Mouse (Mus musculus) urinary bladder, adult 2 months (tissue): ENCODE results near the gene Ilkap. TPM values are rescaled to one million over a fixed set of nuclear protein-coding genes. Genes with fewer than 3 reads are reported as not detected.

Experiments used
- DNase-seq: peaks from one replicate; pipeline ENCODE4 v3.0.0; 2022; ENCODE audit warnings: low spot score
- polyA plus RNA-seq: library from polyadenylated mRNA; depleted of rRNA; stranded (reverse); fragments of >200 nt; gene quantifications from 2 replicates; pipeline ENCODE4 v1.2.3, GENCODE M21; 2012; rRNA removed

Gene Ilkap
- polyA plus RNA-seq, 1 experiment, result 82.9 TPM

- DNase-seq, result no peak
Measured at GRCm38 (mm10) chr1:91362113-91362512, 36.5 kb downstream of the Ilkap start.

GRCm38 (mm10) chr1:91356105-91356504 is 42.5 kb downstream of the Ilkap start:
- DNase-seq, result no peak

- DNase-seq, result no peak
Measured at GRCm38 (mm10) chr1:91352277-91352676, 46.3 kb downstream of the Ilkap start.

GRCm38 (mm10) chr1:91351249-91351648 is 47.4 kb downstream of the Ilkap start:
- DNase-seq, result no peak

GRCm38 (mm10) chr1:91350841-91351240 is 47.8 kb downstream of the Ilkap start, which contains the start of gene Klhl30:
Gene Klhl30, plus strand, starts transcription at chr1:91351016.
- no peak for DNase-seq

- no peak for DNase-seq
Measured at GRCm38 (mm10) chr1:91346892-91347291, 51.7 kb downstream of the Ilkap start.

- DNase-seq, result no peak
Measured at GRCm38 (mm10) chr1:91344921-91345685, 53.5 kb downstream of the Ilkap start.

GRCm38 (mm10) chr1:91344001-91344400 is 54.6 kb downstream of the Ilkap start:
- no peak for DNase-seq

GRCm38 (mm10) chr1:91337355-91337754 is 61.3 kb downstream of the Ilkap start:
- no peak for DNase-seq

- DNase-seq, result no peak
Measured at GRCm38 (mm10) chr1:91333582-91333981, 65.0 kb downstream of the Ilkap start.

- DNase-seq, result no peak
Measured at GRCm38 (mm10) chr1:91332102-91332501, 66.5 kb downstream of the Ilkap start.

GRCm38 (mm10) chr1:91325488-91326042 is 73.0 kb downstream of the Ilkap start:
- no peak for DNase-seq

GRCm38 (mm10) chr1:91324646-91325045 is 74.0 kb downstream of the Ilkap start:
- no peak for DNase-seq

Other genes with a start within 250 kb of the Ilkap start
- gene Ramp1, start 219.0 kb downstream of the Ilkap start, polyA plus RNA-seq, result 5.2 and 6.4 TPM in 2 replicates
- 54.3 and 68.9 TPM in 2 replicates for gene Ube2f, start 148.5 kb downstream of the Ilkap start, polyA plus RNA-seq
- gene Scly, start 100.5 kb downstream of the Ilkap start, polyA plus RNA-seq, result 21.1 and 21.8 TPM in 2 replicates
- gene Espnl, start 76.7 kb downstream of the Ilkap start, polyA plus RNA-seq, result 0.03 and 0.04 TPM in 2 replicates
- gene Klhl30, start 47.8 kb downstream of the Ilkap start, polyA plus RNA-seq, result 3.4 and 3.8 TPM in 2 replicates
- gene Erfe, start 32.4 kb downstream of the Ilkap start, polyA plus RNA-seq, result 0.08 and 0.18 TPM in 2 replicates
- gene Hes6, start 15.2 kb upstream of the Ilkap start, polyA plus RNA-seq, result 24.5 and 29.0 TPM in 2 replicates
- 32.2 and 32.9 TPM in 2 replicates for gene Per2, start 60.5 kb upstream of the Ilkap start, polyA plus RNA-seq
- 11.7 and 12.0 TPM in 2 replicates for gene Traf3ip1, start 95.8 kb upstream of the Ilkap start, polyA plus RNA-seq
- 10.6 and 11.3 TPM in 2 replicates for gene Asb1, start 141.7 kb upstream of the Ilkap start, polyA plus RNA-seq